In genomic region chr4:134136280-134136926, GRCm38 (mm10) we compare ENCODE assay signal across 1 mouse cellular context.
TF ChIP-seq lines count a peak whose summit lies in the region.

No protein-coding gene starts in this region.

TF ChIP-seq in MEL, 35 proteins besides CTCF, POLR2A, EP300 and RAD21 (continued from another document):
- 0 out of 2 replicates have a peak, but pooled peaks have one; percentile 48 for TF ChIP-seq SIN3A (IDR thresholded peaks at IDR 0.05; ENCODE audit: low read length)
- TF ChIP-seq ETS1 (IDR thresholded peaks at IDR 0.05; ENCODE audit: low read depth, low read length): peak; percentile 59
- TF ChIP-seq MAX (IDR thresholded peaks at IDR 0.05; ENCODE audit: low read length): peak; percentile 40; the same call in 1 of the 2 replicates
- TF ChIP-seq TAL1 (IDR thresholded peaks at IDR 0.05; ENCODE audit: low read length): peak; percentile 73
- TF ChIP-seq MXI1 (IDR thresholded peaks at IDR 0.05; ENCODE audit: low read depth, low read length): peak; percentile 36; the same call in 1 of the 2 replicates
- TF ChIP-seq RCOR1 (IDR thresholded peaks at IDR 0.05; ENCODE audit: low read depth, low read length): 0 out of 2 replicates have a peak, but pooled peaks have one; percentile 13
